Mouse (Mus musculus): ENCODE measurements around the gene Vps25.

DNA sequence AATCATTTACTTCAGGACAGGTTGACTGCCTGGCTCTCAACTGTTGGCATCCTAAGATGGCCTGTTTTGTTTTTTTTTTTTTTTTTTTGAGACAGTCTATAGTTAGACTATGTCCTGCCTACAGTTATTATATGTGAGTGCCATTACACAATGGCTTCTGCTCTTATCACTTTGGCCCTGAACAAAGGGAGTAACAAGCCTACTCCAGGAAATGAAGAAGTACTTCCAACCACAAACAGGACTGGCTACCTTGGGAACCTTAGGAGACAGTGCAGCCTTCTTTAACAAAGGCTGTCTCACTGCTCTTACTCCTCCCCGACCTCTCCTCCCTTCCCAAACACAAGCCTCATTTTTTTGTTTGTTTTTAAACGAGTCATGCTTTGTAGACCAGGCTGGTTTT lies 32.7 kb upstream of the Vps25 start:
- no peak for TF ChIP-seq CTCF (IDR thresholded peaks at IDR 0.05; ENCODE audit: low read depth)
- no peak for TF ChIP-seq EP300 (IDR thresholded peaks at IDR 0.05; ENCODE audit: low read depth)
